Mouse (Mus musculus) right cerebral cortex, adult 18-20 months (tissue): Measurements from ENCODE around the gene Als2.

Source experiments
- DNase-seq: peaks from one replicate; pipeline ENCODE4 v3.0.0; 2022; ENCODE audit warnings: mixed read lengths

The Als2 gene

DNA sequence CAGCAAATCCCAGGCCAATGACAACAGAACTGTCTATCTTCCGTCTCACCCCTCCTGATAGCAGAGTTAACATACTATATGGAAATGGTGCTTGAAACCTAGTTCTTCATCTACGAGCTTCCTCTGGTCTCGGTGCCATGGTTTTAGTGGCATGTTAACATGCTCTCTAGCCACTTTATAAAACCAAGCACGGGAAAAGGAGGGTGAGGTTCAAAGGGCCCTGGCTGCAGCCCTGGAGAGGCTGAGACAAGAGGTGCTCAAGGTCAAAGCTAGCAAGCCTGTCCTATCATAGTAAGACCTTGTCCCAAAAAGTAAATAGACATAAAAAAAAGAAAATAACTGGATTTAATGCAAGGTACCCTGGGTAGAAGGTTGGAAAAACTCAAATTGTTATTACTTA, 25.4 kb downstream of the Als2 start:
- DNase-seq = no peak

DNA sequence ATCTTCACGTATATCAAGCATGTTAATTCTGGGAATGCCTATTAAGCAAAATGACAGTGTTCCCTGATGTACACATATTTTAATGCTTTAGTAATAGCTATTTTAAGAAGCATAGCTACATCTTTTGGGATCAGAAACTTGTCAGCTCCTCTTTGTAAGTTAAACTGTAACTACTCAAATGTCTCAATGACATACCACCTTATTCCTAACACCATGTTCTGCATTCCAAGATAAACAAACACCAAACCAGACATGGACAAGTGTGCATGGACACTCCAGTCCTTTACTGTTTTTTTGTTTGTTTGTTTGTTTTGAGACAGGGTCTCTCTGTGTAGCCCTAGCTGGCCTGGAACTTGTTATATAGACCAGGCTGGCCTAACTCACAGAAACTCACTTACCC, 28.7 kb downstream of the Als2 start:
- DNase-seq = no peak

- DNase-seq = no peak
These were observed 32.5 kb downstream of the Als2 start for GRCm38 (mm10) chr1:59204489-59204888.

- no peak for DNase-seq
These were observed 34.7 kb downstream of the Als2 start for GRCm38 (mm10) chr1:59202367-59202766.

- DNase-seq = no peak
These were observed 35.5 kb downstream of the Als2 start for GRCm38 (mm10) chr1:59201561-59201960.

DNA sequence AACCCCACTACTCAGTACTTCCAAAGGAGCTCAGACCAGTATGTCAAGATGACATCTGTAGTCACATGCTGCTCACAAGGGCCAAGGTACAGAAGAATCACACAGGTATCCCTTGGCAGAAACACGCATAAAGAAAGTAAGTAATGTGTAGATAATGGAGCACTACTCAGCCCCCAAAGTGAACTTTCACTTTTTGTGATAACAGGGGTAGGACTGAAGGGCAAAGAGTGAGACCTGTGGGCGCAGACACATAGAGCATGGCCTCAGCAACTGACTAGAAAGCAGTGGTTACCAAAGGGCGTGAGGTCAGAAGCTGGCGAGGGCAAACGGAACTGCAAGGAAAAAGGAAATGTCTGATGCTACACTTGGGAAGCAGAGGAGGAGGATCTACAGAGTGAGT, 36.1 kb downstream of the Als2 start:
- DNase-seq = no peak

DNA sequence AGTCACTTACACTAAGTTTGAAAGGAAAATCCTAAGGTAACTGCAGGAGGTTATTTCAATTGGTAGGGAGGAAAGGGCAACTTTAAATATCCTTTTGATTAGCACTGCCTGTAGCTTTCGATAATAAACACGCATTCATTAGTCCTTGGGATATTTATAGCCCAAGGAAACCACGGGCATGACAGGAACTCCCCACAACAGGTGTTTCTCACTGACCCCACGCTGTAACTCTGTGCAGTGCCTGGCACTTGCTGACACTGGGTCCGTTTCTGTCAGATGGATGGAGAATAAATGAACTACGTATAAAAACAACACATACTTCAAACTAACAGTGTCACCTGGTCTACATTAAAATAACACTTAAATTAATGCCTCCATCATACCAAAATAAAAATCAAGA, 42.1 kb downstream of the Als2 start:
- no peak for DNase-seq

DNA sequence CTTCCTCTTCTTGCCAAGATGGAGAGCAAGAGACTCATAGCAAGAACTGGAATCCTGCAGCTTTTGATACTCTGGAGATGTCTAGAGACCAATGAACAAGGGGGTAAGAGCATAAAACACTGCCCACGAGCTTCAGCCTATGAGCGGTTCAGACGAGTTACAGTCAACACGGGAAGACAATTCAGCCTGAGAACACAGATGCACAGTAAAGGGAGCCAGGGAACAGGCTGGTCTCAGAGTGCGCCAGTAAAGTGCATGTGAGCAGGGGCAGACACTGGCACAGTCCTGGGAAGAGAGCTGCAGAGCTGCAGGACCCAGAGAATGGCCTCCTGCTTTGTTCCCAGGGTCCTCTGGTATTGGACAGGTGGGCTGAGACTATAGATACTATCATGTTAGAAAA, 49.2 kb downstream of the Als2 start:
- no peak for DNase-seq

DNA sequence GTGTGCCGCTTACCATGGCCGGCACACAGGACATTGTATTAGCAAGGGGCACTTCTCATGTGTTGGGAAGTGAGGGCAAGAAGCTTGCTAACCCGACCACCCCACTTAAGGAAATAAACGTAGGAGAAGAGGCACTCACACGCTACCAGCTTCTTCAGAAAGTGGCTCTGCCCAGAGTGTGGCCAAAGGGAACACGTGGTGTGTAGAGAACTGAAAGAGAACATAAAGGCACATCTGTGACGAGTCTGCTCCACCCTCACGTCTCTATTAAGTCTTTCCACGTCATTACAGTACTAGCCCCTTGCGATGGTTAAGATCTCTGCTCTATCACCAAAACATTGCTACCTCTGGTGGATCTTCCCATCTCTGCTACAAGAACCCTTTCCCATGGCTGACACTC, 50.7 kb downstream of the Als2 start:
- DNase-seq = no peak

- DNase-seq = no peak
These were observed 51.6 kb downstream of the Als2 start for GRCm38 (mm10) chr1:59185410-59185809.

DNA sequence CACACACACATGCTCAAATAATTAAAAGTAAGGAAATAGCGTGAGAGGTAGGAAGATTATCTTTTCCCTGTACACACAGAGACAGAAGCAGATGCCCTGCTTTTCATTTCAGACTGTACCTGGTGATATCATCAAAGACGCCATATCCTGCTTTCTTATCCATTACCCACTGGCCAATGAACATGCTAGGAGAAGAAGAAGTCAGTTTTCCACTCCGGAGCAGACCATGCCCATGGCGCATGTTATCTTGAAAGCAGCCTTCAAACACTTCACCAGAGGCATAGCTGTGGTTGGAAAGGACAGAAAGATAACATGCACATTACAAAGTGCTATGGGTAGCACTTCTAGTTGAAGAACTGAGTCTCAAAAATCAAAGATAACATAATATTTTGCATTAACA, 54.0 kb downstream of the Als2 start:
- DNase-seq = no peak

DNA sequence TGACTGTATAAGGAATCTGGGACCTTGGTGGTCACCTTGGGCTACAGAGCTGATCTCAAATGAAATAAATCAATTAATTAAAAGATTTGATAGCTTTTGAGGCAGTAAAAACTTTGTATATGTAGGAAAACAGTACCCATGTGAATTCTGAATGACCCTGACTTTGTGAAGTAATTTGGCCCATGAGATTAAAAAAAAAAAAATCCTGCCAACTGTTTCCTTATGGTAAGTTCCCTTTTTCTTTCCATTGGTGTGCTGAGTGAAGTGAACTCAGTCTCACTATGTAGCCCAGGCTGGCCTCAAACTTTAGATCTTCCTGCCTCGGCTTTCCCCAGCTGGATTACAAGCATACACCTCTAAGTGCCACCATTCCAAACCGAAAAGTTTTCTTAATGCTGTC, 54.7 kb downstream of the Als2 start:
- DNase-seq = no peak

DNA sequence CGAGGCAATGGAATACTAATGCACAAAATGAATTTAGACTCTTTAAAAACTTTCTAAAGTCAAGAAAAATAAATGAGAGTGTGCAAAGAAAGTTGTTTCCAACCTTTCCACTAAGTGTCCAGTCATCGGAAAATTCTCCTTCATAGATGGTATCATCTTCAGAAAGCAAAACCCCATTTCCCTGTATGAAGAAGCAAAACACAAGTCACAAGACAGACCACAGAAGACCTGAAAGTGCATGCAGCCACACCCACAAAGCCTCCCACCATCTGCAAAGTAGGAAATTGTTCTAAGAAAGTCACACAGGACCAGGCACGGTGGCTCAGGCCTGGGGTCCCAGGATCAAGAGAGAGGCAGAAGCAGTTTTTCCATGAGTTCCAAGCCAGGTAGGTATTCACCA, 57.0 kb downstream of the Als2 start:
- DNase-seq = no peak

GRCm38 (mm10) chr1:59178401-59178800, 58.6 kb downstream of the Als2 start:
- DNase-seq = no peak

- DNase-seq = no peak
These were observed 62.3 kb downstream of the Als2 start for GRCm38 (mm10) chr1:59174514-59175373.

- DNase-seq = no peak
These were observed 64.0 kb downstream of the Als2 start for GRCm38 (mm10) chr1:59173023-59173422.

- DNase-seq = no peak
These were observed 65.2 kb downstream of the Als2 start for GRCm38 (mm10) chr1:59171875-59172274.

DNA sequence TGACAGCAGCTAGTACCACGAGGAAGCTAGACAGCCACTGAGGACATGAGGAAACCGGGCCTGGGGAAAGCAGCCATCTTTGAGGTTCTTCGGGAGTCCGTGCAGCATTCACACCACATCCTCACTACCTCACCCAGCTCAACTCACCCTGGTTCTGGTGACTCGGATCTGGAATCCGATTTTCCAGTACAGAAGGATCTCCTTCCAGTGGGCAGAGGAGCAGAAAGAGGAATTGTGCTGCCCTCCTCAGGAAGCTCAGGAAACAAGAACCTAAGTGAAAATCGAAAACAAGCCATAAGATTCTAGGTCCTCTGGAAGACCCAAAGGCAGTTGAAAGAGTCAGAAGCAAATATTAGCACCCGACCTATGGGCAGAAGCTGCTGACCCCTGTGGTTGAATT, 66.7 kb downstream of the Als2 start:
- DNase-seq = no peak

- no peak for DNase-seq
These were observed 67.4 kb downstream of the Als2 start for GRCm38 (mm10) chr1:59169586-59169985.

GRCm38 (mm10) chr1:59168556-59168955, 68.5 kb downstream of the Als2 start:
- DNase-seq = no peak

DNA sequence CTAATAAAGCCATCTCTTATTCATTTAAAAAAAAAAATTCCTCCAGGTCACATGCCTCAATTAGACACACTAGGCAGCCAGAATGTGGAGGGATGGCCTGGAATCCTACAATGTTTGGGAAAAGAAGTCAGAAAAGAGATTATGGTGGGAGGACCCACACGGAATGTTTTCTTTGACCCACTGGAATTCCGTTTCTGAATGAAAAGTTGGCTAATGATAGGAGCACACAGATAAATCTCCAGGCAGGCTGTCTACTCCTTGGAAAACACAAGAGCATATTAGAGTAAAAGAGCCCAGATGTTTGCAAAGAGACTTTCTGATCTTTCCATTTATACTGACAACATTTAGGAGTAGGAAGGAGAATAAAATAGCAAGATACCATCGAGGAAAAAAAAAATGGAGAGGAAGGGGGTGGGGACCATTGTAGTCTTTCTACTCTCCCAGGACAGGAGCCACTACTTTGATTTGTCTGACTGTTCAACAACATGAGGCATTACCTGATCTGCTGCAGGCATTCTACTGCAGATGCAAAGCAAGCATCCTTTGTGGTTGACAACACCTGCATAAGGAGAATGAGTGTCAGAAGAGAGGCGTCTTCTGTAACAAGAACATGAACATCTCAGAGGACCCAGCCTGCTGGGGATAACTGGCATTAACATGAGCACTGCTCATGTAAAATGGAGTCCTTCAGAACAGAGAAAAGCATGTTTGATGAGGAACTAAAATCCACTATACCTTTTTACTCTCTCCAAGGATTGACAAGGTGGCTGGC, 69.2 kb downstream of the Als2 start:
- DNase-seq = no peak

GRCm38 (mm10) chr1:59166232-59166905, 70.7 kb downstream of the Als2 start:
- DNase-seq = no peak

DNA sequence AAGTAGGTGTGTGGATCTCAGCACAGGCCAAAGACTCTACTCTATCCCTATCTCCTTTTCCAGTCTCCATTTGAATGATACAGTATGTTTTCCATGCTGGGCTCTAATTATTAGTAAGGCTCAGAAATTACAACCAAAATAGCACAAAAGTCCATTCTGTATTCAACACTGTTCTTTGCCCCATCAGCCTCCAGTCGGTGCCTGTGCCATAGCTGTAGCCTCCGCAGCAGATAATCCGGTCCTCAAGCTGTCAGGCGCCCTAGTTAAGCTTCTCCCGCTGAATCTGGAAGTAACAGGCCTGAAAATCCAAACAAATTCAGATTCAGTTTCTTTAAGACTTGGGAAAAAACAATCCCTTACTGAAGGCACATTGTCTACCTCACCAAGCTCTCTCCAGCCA, 73.1 kb downstream of the Als2 start:
- no peak for DNase-seq

GRCm38 (mm10) chr1:59163030-59163461, 74.0 kb downstream of the Als2 start, which contains the start of gene Mpp4:
Gene Mpp4 (minus strand): TSS chr1:59163389.
- DNase-seq = peak; percentile 91
